Mouse (Mus musculus): ENCODE results near the gene Rwdd1. TPM values are rescaled to one million over a fixed set of nuclear protein-coding genes. Genes with fewer than 3 reads are reported as not detected.

Rwdd1 gene
- polyA plus RNA-seq (2012; rRNA removed), result 22.3 and 23.1 TPM in 2 replicates

GRCm38 (mm10) chr10:34019302-34020075 is at the start of gene Rwdd1:
Rwdd1 (minus strand) TSS chr10:34019624.

GRCm38 (mm10) chr10:34044210-34044609 is 24.8 kb upstream of the Rwdd1 start, which contains the start of gene Calhm4:
Calhm4 (minus strand) TSS chr10:34044310.

DNA sequence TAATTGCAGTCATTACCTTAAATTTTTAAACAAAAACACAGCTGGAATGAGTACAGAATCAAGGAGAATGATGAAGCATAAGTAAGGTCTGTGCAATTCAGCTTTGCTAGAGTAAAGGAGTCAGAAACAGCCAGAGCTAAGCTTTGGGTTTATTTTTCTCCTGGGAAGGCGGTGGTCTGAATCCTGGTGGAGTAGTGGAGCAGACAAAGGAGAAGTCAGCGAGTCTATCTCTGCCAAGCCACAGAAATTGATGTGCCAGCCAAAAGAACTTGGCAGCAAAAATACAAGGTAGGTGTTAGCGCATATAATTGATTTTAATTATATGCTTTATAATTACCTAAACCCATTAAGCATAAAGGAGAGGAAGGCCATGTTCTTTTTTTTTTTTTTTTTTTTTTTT is 18.0 kb upstream of the Rwdd1 start, which contains the start of gene Trappc3l:
Trappc3l (plus strand) TSS at position 197 of the 400 bp plus-strand sequence.

DNA sequence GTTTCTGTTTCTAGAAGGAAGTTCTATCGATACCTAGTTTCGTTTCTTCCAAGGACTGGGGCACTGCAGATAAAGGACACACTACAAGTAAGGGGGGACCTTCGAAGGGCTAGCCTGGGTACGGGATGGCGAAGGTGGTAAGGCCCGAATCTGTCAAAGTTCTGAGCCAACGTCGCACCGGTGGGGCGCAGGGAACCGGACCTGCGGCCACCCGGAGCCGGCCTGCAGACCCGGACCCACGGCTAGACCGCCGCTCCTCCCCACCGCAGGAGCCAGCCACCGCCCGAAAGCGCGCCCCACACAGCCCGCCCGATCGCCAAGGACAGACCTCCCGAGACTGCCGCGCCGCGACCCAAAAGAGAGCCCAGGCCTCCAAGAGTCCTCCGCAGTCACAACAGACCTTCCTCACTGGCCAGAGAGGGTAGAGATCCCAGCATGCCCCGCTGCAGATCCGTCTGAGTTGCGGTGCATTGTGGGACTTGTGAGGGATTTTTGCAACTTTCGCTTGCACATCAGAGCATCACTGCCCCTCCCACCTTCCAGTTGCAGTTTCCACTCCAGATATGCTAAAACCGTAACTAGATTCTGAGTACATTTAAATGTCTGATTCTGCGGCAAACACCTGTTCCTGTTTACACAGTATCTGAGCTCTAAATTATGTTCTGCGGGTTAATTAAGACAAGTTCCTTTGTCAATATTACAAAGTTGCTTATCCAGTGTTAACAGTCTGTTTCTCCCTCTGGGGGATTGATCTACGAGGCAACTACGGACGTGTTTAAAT is 68.4 kb downstream of the Rwdd1 start, which contains the start of gene Zup1:
Zup1 (minus strand) TSS at position 467 of the 781 bp plus-strand sequence.

Other genes with a start within 250 kb of the Rwdd1 start
- gene Sult3a2, start 232.9 kb downstream of the Rwdd1 start, polyA plus RNA-seq (2012; rRNA removed), result not detected in 2 replicates
- 1.2 and 1.9 TPM in 2 replicates for gene Sult3a1, start 161.9 kb downstream of the Rwdd1 start, polyA plus RNA-seq (2012; rRNA removed)
- 0.15 and 0.20 TPM in 2 replicates for gene Rsph4a, start 114.5 kb downstream of the Rwdd1 start, polyA plus RNA-seq (2012; rRNA removed)
- 6.8 and 7.1 TPM in 2 replicates for gene Zup1, start 68.4 kb downstream of the Rwdd1 start, polyA plus RNA-seq (2012; rRNA removed)
- gene Trappc3l, start 18.0 kb upstream of the Rwdd1 start, polyA plus RNA-seq (2012; rRNA removed), result not detected in 2 replicates
- not detected in 2 replicates for gene Calhm4, start 24.7 kb upstream of the Rwdd1 start, polyA plus RNA-seq (2012; rRNA removed)
- 0.02 and 0.04 TPM in 2 replicates for gene Calhm5, start 76.9 kb upstream of the Rwdd1 start, polyA plus RNA-seq (2012; rRNA removed)
- gene Calhm6, start 108.4 kb upstream of the Rwdd1 start, polyA plus RNA-seq (2012; rRNA removed), result 2.7 and 2.8 TPM in 2 replicates
- gene Dse, start 188.1 kb upstream of the Rwdd1 start, polyA plus RNA-seq (2012; rRNA removed), result 4.4 and 5.3 TPM in 2 replicates

Data from liver, embryonic 18 days (tissue).